Mouse (Mus musculus) spleen, adult 18-20 months (tissue): ENCODE measurements around the gene Tcf7l1.

Experiments
- DNase-seq, 2 experiments: peaks; one replicate each; pipeline ENCODE4 v3.0.0; 2022; ENCODE audit warnings: mixed read lengths in 2 of 2

Tcf7l1 gene

GRCm38 (mm10) chr6:72744144-72744800, 44.8 kb downstream of the Tcf7l1 start:
- DNase-seq: no peak

- no peak for DNase-seq
Observed at GRCm38 (mm10) chr6:72743624-72744041, 45.4 kb downstream of the Tcf7l1 start.

GRCm38 (mm10) chr6:72742331-72742730, 46.7 kb downstream of the Tcf7l1 start:
- DNase-seq: no peak

GRCm38 (mm10) chr6:72740596-72741421, 48.2 kb downstream of the Tcf7l1 start:
- DNase-seq: no peak

GRCm38 (mm10) chr6:72736872-72737271, 52.2 kb downstream of the Tcf7l1 start:
- no peak for DNase-seq

GRCm38 (mm10) chr6:72735206-72735605, 53.8 kb downstream of the Tcf7l1 start:
- DNase-seq: no peak

- no peak for DNase-seq
Observed at GRCm38 (mm10) chr6:72733375-72733774, 55.7 kb downstream of the Tcf7l1 start.

GRCm38 (mm10) chr6:72732109-72732508, 56.9 kb downstream of the Tcf7l1 start:
- DNase-seq: no peak

- no peak for DNase-seq
Observed at GRCm38 (mm10) chr6:72730560-72730849, 58.5 kb downstream of the Tcf7l1 start.

- DNase-seq: no peak
Observed at GRCm38 (mm10) chr6:72729831-72730559, 59.1 kb downstream of the Tcf7l1 start.

- no peak for DNase-seq
Observed at GRCm38 (mm10) chr6:72727826-72728225, 61.2 kb downstream of the Tcf7l1 start.

GRCm38 (mm10) chr6:72724494-72725180, 64.4 kb downstream of the Tcf7l1 start:
- no peak for DNase-seq

GRCm38 (mm10) chr6:72723731-72724385, 65.2 kb downstream of the Tcf7l1 start:
- DNase-seq: no peak

- no peak for DNase-seq
Observed at GRCm38 (mm10) chr6:72723143-72723542, 65.9 kb downstream of the Tcf7l1 start.

GRCm38 (mm10) chr6:72720852-72721251, 68.2 kb downstream of the Tcf7l1 start:
- no peak for DNase-seq

- DNase-seq: no peak
Observed at GRCm38 (mm10) chr6:72714726-72715125, 74.3 kb downstream of the Tcf7l1 start.

GRCm38 (mm10) chr6:72714250-72714649, 74.8 kb downstream of the Tcf7l1 start:
- no peak for DNase-seq

GRCm38 (mm10) chr6:72711508-72712081, 77.5 kb downstream of the Tcf7l1 start:
- no peak for DNase-seq

- DNase-seq: no peak
Observed at GRCm38 (mm10) chr6:72710897-72711507, 78.1 kb downstream of the Tcf7l1 start.

GRCm38 (mm10) chr6:72699467-72700126, 89.5 kb downstream of the Tcf7l1 start:
- no peak for DNase-seq

GRCm38 (mm10) chr6:72698559-72698958, 90.5 kb downstream of the Tcf7l1 start:
- no peak for DNase-seq
